Mouse (Mus musculus): ENCODE data around the gene Cryab.
A peak's percentile ranks its signal among the peaks of the same experiment; 100 is the strongest.

DNA sequence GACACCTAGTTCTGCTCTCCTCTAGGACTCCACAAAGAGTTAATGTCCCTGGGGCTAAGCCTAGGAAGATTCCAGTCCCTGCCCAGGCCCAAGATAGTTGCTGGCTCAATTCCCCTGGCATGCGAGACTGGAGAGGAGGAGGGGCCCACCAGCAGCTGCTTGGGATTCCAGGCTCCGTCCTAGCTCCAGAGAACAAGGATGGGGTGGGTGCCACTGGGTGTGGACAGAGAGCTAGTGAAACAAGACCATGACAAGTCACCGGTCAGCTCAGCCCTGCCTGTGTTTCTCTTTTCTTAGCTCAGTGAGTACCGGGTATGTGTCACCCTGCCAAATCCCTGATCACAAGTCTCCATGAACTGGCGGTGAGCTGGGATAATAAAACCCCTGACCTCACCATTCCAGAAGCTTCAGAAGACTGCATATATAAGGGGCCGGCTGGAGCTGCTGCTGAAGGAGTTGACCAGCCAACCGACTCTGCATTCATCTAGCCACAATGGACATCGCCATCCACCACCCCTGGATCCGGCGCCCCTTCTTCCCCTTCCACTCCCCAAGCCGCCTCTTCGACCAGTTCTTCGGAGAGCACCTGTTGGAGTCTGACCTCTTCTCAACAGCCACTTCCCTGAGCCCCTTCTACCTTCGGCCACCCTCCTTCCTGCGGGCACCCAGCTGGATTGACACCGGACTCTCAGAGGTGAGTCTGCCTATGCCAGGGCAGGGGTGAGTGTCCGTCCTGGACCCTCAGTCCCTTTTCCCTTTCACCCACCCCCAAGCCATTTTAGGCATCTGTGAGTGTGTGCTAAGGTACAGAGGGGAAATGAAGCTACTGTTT, 1.9 kb downstream of the Cryab start:
- TF ChIP-seq POLR2A (IDR thresholded peaks at IDR 0.05; ENCODE audit: low read depth, low read length) (peak; percentile 77), CTCF (IDR thresholded peaks at IDR 0.05; ENCODE audit: borderline replicate concordance, insufficient read depth, low read length) (no peak)

Measured in embryonic fibroblast, embryonic 13.5 days (primary cell).